Mouse (Mus musculus) myocyte (in vitro differentiated cells): ENCODE measurements around the gene Clec14a. TPM values are rescaled to one million over a fixed set of nuclear protein-coding genes. Genes with fewer than 3 reads are reported as not detected.

Source experiments
- H3K27me3 ChIP-seq: one replicate; pipeline ENCODE4 v1.6.1; 2011; ENCODE audit not compliant: control insufficient read depth, insufficient read depth, insufficient read length
- H3K36me3 ChIP-seq: one replicate; pipeline ENCODE4 v1.6.1; 2011; ENCODE audit not compliant: control insufficient read depth, insufficient read depth
- H3K4me2 ChIP-seq: one replicate; pipeline ENCODE4 v1.6.1; 2011; ENCODE audit warnings: low read depth, control low read depth
- H3K4me3 ChIP-seq: one replicate; pipeline ENCODE4 v1.5.1; 2011; ENCODE audit warnings: mild to moderate bottlenecking, control low read depth, moderate library complexity
- H3K79me2 ChIP-seq: one replicate; pipeline ENCODE4 v1.6.1; 2011; ENCODE audit not compliant: control insufficient read depth, insufficient read depth
- H3ac ChIP-seq: one replicate; pipeline ENCODE4 v1.6.1; 2011; ENCODE audit not compliant: control insufficient read depth, insufficient read length
- CEBPB ChIP-seq: IDR thresholded peaks from 2 replicates; pipeline ENCODE4 v1.6.1; 2011; ENCODE audit warnings: mild to moderate bottlenecking, moderate library complexity; ENCODE audit not compliant: poor library complexity, insufficient read depth, severe bottlenecking
- E2F4 ChIP-seq: IDR thresholded peaks from one replicate; pipeline ENCODE4 v1.6.1; 2011; ENCODE audit warnings: mild to moderate bottlenecking, control low read depth, moderate library complexity; ENCODE audit not compliant: insufficient read depth
- MAX ChIP-seq: IDR thresholded peaks from one replicate; pipeline ENCODE4 v1.6.1; 2011; ENCODE audit warnings: low read depth, mild to moderate bottlenecking, control low read depth
- MYOD1 ChIP-seq, 3 experiments: IDR thresholded peaks; one replicate each; pipeline ENCODE4 v1.6.1; 2011; ENCODE audit warnings: control low read depth in 2 of 3, low read depth in 2 of 3, mild to moderate bottlenecking in 2 of 3, moderate library complexity in 1 of 3; ENCODE audit not compliant: insufficient read length in 2 of 3, control insufficient read depth in 1 of 3
- MYOG ChIP-seq, 3 experiments: IDR thresholded peaks; one replicate each; pipeline ENCODE4 v1.6.1; 2011; ENCODE audit warnings: control low read depth in 2 of 3, low read depth in 2 of 3, mild to moderate bottlenecking in 2 of 3; ENCODE audit not compliant: insufficient read length in 2 of 3, control insufficient read depth in 1 of 3, insufficient read depth in 1 of 3
- POLR2A ChIP-seq: IDR thresholded peaks from one replicate; pipeline ENCODE4 v1.6.1; 2011; ENCODE audit warnings: low read depth, mild to moderate bottlenecking, control low read depth, moderate library complexity; ENCODE audit not compliant: insufficient read length
- POLR2AphosphoS2 ChIP-seq: IDR thresholded peaks from one replicate; pipeline ENCODE4 v1.6.1; 2011; ENCODE audit warnings: low read depth, control low read depth; ENCODE audit not compliant: insufficient read length
- REST ChIP-seq: IDR thresholded peaks from one replicate; pipeline ENCODE4 v1.6.1; 2011; ENCODE audit warnings: mild to moderate bottlenecking, control low read depth, moderate library complexity; ENCODE audit not compliant: insufficient read depth, insufficient read length
- SRF ChIP-seq: IDR thresholded peaks from one replicate; pipeline ENCODE4 v1.6.1; 2011; ENCODE audit warnings: low read depth; ENCODE audit not compliant: control insufficient read depth, insufficient read length
- TCF12 ChIP-seq: IDR thresholded peaks from one replicate; pipeline ENCODE4 v1.6.1; 2011; ENCODE audit warnings: mild to moderate bottlenecking, control low read depth; ENCODE audit not compliant: poor library complexity, insufficient read depth, severe bottlenecking
- TCF3 ChIP-seq: IDR thresholded peaks from one replicate; pipeline ENCODE4 v1.6.1; 2011; ENCODE audit warnings: low read depth, control low read depth; ENCODE audit not compliant: insufficient read length
- USF1 ChIP-seq: IDR thresholded peaks from one replicate; pipeline ENCODE4 v1.6.1; 2011; ENCODE audit warnings: low read depth, mild to moderate bottlenecking, control low read depth, moderate library complexity
- polyA plus RNA-seq: library from polyadenylated mRNA; unstranded; fragments of >200 nt; fragmentation: generic; extraction: Trizol; gene quantifications from one replicate; pipeline ENCODE4 v1.2.1, GENCODE M21; 2012; ENCODE audit warnings: missing spikeins

The Clec14a gene
- polyA plus RNA-seq, 1 experiment = 0.01 TPM

GRCm38 (mm10) chr12:58285912-58286311 is 16.8 kb upstream of the Clec14a start:
- Histone ChIP-seq H3ac (no peak overlapping the region), H3K36me3 (no peaks in the 10 kb centered on the region), H3K79me2 (no peaks in the 10 kb centered on the region), H3K27me3 (no peaks in the 10 kb centered on the region), H3K4me3 (no peak overlapping the region), H3K4me2 (no peak overlapping the region)
- TF ChIP-seq USF1 = no peak
- no peak for TF ChIP-seq TCF3
- no peak for TF ChIP-seq MYOD1 (IDR thresholded peaks at IDR 0.05; ENCODE audit: control insufficient read depth in 1 of 3, insufficient read length in 2 of 3, low read depth in 2 of 3)
- TF ChIP-seq MYOG (IDR thresholded peaks at IDR 0.05; ENCODE audit: control insufficient read depth in 1 of 3, insufficient read depth in 1 of 3, insufficient read length in 2 of 3, low read depth in 2 of 3) = no peak
- no peak for TF ChIP-seq POLR2AphosphoS2
- TF ChIP-seq MAX = no peak

GRCm38 (mm10) chr12:58270520-58270919 is 1.4 kb upstream of the Clec14a start:
- Histone ChIP-seq H3K79me2 (no peaks in the 10 kb centered on the region), H3K4me2 (no peak overlapping the region), H3ac (no peak overlapping the region), H3K4me3 (no peak overlapping the region), H3K36me3 (no peaks in the 10 kb centered on the region), H3K27me3 (no peaks in the 10 kb centered on the region)
- TF ChIP-seq SRF (no peak), MAX (no peak), TCF12 (no peak), REST (no peak), E2F4 (no peak), TCF3 (no peak), POLR2AphosphoS2 (no peak), POLR2A (no peak), CEBPB (no peak), MYOD1 (IDR thresholded peaks at IDR 0.05; ENCODE audit: control insufficient read depth in 1 of 3, insufficient read length in 2 of 3, low read depth in 2 of 3) (no peak), MYOG (IDR thresholded peaks at IDR 0.05; ENCODE audit: control insufficient read depth in 1 of 3, insufficient read depth in 1 of 3, insufficient read length in 2 of 3, low read depth in 2 of 3) (no peak), USF1 (no peak)

- no peaks in the 10 kb centered on the region for H3K36me3 ChIP-seq
- no peak overlapping the region for H3K4me2 ChIP-seq
- TF ChIP-seq USF1 = no peak
- TF ChIP-seq CEBPB = no peak
- TF ChIP-seq TCF12 = no peak
- no peak for TF ChIP-seq REST
- no peak for TF ChIP-seq POLR2AphosphoS2
- no peak for TF ChIP-seq TCF3
- TF ChIP-seq MAX = no peak
- no peak for TF ChIP-seq SRF
- no peak for TF ChIP-seq E2F4
- no peak for TF ChIP-seq MYOD1 (IDR thresholded peaks at IDR 0.05; ENCODE audit: control insufficient read depth in 1 of 3, insufficient read length in 2 of 3, low read depth in 2 of 3)
- TF ChIP-seq POLR2A = no peak
- no peak for TF ChIP-seq MYOG (IDR thresholded peaks at IDR 0.05; ENCODE audit: control insufficient read depth in 1 of 3, insufficient read depth in 1 of 3, insufficient read length in 2 of 3, low read depth in 2 of 3)
- no peaks in the 10 kb centered on the region for H3K27me3 ChIP-seq
- H3ac ChIP-seq = no peak overlapping the region
- no peak overlapping the region for H3K4me3 ChIP-seq
- no peaks in the 10 kb centered on the region for H3K79me2 ChIP-seq
Observed at GRCm38 (mm10) chr12:58269505-58269904, 415 bp upstream of the Clec14a start.

GRCm38 (mm10) chr12:58268186-58268562 is 916 bp downstream of the Clec14a start:
- Histone ChIP-seq H3K36me3 (no peaks in the 10 kb centered on the region), H3K79me2 (no peaks in the 10 kb centered on the region), H3K27me3 (no peaks in the 10 kb centered on the region), H3K4me2 (no peak overlapping the region), H3ac (no peak overlapping the region), H3K4me3 (no peak overlapping the region)
- no peak for TF ChIP-seq POLR2AphosphoS2
- TF ChIP-seq REST = no peak
- no peak for TF ChIP-seq MYOD1 (IDR thresholded peaks at IDR 0.05; ENCODE audit: control insufficient read depth in 1 of 3, insufficient read length in 2 of 3, low read depth in 2 of 3)
- no peak for TF ChIP-seq E2F4
- no peak for TF ChIP-seq TCF3
- TF ChIP-seq MAX = no peak
- no peak for TF ChIP-seq POLR2A
- no peak for TF ChIP-seq USF1
- TF ChIP-seq MYOG (IDR thresholded peaks at IDR 0.05; ENCODE audit: control insufficient read depth in 1 of 3, insufficient read depth in 1 of 3, insufficient read length in 2 of 3, low read depth in 2 of 3) = no peak
- TF ChIP-seq SRF = no peak
- TF ChIP-seq CEBPB = no peak
- TF ChIP-seq TCF12 = no peak

- TF ChIP-seq USF1 (no peak), TCF3 (no peak), E2F4 (no peak), MYOG (IDR thresholded peaks at IDR 0.05; ENCODE audit: control insufficient read depth in 1 of 3, insufficient read depth in 1 of 3, insufficient read length in 2 of 3, low read depth in 2 of 3) (no peak), MYOD1 (IDR thresholded peaks at IDR 0.05; ENCODE audit: control insufficient read depth in 1 of 3, insufficient read length in 2 of 3, low read depth in 2 of 3) (no peak), POLR2A (no peak), MAX (no peak), REST (no peak), POLR2AphosphoS2 (no peak), SRF (no peak), CEBPB (no peak), TCF12 (no peak)
- Histone ChIP-seq H3K4me3 (no peak overlapping the region), H3K27me3 (no peaks in the 10 kb centered on the region), H3ac (no peak overlapping the region), H3K4me2 (no peak overlapping the region), H3K36me3 (no peaks in the 10 kb centered on the region), H3K79me2 (no peaks in the 10 kb centered on the region)
Observed at GRCm38 (mm10) chr12:58267779-58268178, 1.3 kb downstream of the Clec14a start.
